8 mouse cellular contexts compared by ENCODE assay signal in the genomic region with DNA sequence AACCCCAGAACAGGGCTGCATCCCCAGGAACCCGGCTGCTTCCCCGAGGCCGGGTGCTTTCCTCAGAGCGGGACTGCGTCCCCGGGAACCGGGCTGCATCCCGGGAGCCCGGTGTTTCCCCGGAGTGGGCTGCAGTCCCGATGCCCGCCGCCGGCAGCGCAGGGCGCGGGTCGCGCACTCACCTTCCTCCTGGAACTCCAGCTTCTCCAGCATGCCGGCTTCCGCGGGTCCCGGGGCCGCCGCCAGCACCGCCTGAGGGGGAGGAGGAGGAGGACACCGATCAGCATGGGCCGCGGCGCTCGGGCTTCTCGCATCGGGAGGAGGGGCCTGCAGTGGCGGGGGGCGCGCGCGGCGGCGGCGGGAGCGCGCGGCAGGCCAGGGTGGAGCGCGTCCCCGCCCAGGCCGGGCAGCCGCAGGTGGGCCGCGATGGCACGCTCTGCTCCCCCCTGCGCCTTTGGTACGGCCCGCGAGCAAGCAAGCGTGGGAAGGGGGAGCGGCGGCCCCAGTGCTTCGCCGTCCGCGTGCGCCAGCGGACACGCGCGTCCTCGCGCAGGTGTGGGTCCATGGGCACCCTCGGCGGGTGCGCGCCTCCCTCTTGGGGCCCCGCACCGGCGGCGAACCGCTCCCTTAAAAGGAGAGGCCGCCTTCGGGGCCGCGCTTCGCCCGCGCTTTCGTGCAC.
DNase-seq lines count a peak whose midpoint lies in the region; ATAC-seq lines count a peak whose summit lies in the region.

No protein-coding gene starts in this region.

- intact Hi-C loops in gastrocnemius, postnatal 14 days (cut with DNase I; ENCODE audit: low total_unique reads) = no loop called here
- intact Hi-C loops in left cerebral cortex, postnatal 25 days (cut with DNase I) = loop anchor here (1.0 to 10.0 kb wide), 4 partner anchors 66 to 177 kb away; a partner anchor contains a TSS

- H3K4me2 ChIP-seq in intestine, embryonic 14.5 days (ENCODE audit: low read length) = peak overlapping the region; percentile 81
- peak overlapping the region; percentile 51 for H3K4me2 ChIP-seq in midbrain, embryonic 11.5 days

- H3K9ac ChIP-seq in intestine, embryonic 14.5 days (ENCODE audit: low read length) = peak overlapping the region; percentile 86
- H3K9ac ChIP-seq in midbrain, embryonic 11.5 days (ENCODE audit: low read length) = peak overlapping the region; percentile 96

- no peaks in the 10 kb centered on the region for H3K27me3 ChIP-seq in intestine, embryonic 14.5 days (replicated peaks; ENCODE audit: control insufficient read depth, insufficient read depth, low read length)
- no peaks in the 10 kb centered on the region; the same call in 1 of the 2 replicates for H3K27me3 ChIP-seq in midbrain, embryonic 11.5 days (ENCODE audit: control insufficient read depth, insufficient read depth, low read length)

- peak overlapping the region; percentile 83 for H3K4me3 ChIP-seq in intestine, embryonic 14.5 days (ENCODE audit: low read depth, low read length)
- peak overlapping the region; percentile 82 for H3K4me3 ChIP-seq in midbrain, embryonic 11.5 days (ENCODE audit: low read depth, low read length)

- DNase-seq in adrenal gland, adult (ENCODE audit: inconsistent age in 2 of 2, low spot score in 1 of 2) = peak; percentile 91 to 96
- peak; percentile 86 for DNase-seq in gastrocnemius, postnatal 14 days
- DNase-seq in intestine, embryonic 14.5 days (ENCODE audit: low spot score) = no peak
- DNase-seq in left cerebral cortex, postnatal 25 days (ENCODE audit: low spot score in 2 of 2) = peak; percentile 92 to 93
- peak; percentile 98 for DNase-seq in midbrain, embryonic 11.5 days (ENCODE audit: low spot score, missing footprints)
- peak; percentile 46 for DNase-seq in skeletal muscle tissue, adult 2 months (ENCODE audit: low read depth, low spot score)

- under 1% methylated on average over 45 of the region's 87 CpGs for WGBS in intestine, embryonic 14.5 days
- under 1% methylated on average over 67 of the region's 87 CpGs for WGBS in midbrain, embryonic 11.5 days

- H3K4me1 ChIP-seq in intestine, embryonic 14.5 days (replicated peaks; ENCODE audit: control insufficient read depth, insufficient read depth, low read length) = peaks cover 15% of the 10 kb centered on the region
- H3K4me1 ChIP-seq in midbrain, embryonic 11.5 days (ENCODE audit: control insufficient read depth, insufficient read depth, low read length) = peaks cover 6% of the 10 kb centered on the region; the same call in 1 of the 2 replicates

- H3K36me3 ChIP-seq in intestine, embryonic 14.5 days (ENCODE audit: control insufficient read depth, insufficient read depth, low read length) = peaks cover 5% of the 10 kb centered on the region; the same call in 1 of the 2 replicates
- H3K36me3 ChIP-seq in midbrain, embryonic 11.5 days (ENCODE audit: control insufficient read depth, insufficient read depth, low read length) = no peaks in the 10 kb centered on the region

- no peaks in the 10 kb centered on the region for H3K9me3 ChIP-seq in intestine, embryonic 14.5 days (ENCODE audit: control insufficient read depth, low read length)
- no peaks in the 10 kb centered on the region for H3K9me3 ChIP-seq in midbrain, embryonic 11.5 days (ENCODE audit: control insufficient read depth, low read length)

- ATAC-seq in common myeloid progenitor, adult 5-6 weeks (replicated peaks; ENCODE audit: low read depth, poor library complexity, severe bottlenecking) = peak; percentile 48
- peak; percentile 94 for ATAC-seq in intestine, embryonic 14.5 days (replicated peaks; ENCODE audit: low FRiP score, low TSS enrichment, low read depth)
- peak; percentile 96 for ATAC-seq in midbrain, embryonic 11.5 days (ENCODE audit: low FRiP score)
- ATAC-seq in erythroid progenitor cell, adult 5-6 weeks (replicated peaks; ENCODE audit: low FRiP score, poor library complexity, severe bottlenecking) = no peak

- peak overlapping the region; percentile 93 for H3K27ac ChIP-seq in intestine, embryonic 14.5 days (ENCODE audit: low read depth)
- peak overlapping the region; percentile 86 for H3K27ac ChIP-seq in midbrain, embryonic 11.5 days (ENCODE audit: low read depth, low read length)
